Mouse (Mus musculus): ENCODE data around the gene Slc44a2. TPM values are rescaled to one million over a fixed set of nuclear protein-coding genes. Genes with fewer than 3 reads are reported as not detected.

Slc44a2 gene
- polyA plus RNA-seq, 1 experiment from 2014 or later: 52.0 TPM

DNA sequence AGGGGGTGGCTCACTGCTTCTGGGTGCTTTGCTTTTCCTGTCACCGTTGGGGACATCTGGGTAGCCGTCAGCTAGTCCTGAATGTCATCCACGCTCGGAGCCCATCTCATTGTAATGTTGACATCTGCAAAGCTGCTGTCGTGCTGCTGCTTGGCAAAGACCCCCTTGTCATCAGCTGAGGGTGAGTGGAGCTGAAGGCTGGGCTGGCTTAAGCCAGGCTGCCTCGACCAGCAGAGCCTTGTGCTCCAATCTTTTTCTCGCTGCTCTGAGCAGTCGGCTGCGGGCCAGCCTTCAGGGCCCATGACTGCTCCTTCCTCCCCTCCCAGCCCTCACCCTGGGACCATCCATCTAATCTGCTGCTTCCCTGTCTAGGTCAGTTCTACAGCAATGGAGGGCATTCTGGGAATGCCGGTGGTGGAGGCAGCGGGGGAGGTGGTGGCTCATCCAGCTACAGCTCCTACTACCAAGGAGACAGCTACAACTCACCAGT lies 82.3 kb downstream of the Slc44a2 start:
- Histone ChIP-seq H3K4me3 (ENCODE audit: low read depth, low read length) (no peak overlapping the region), H3K9me3 (replicated peaks; ENCODE audit: control insufficient read depth, low read length) (no peaks in the 10 kb centered on the region), H3K27me3 (replicated peaks; ENCODE audit: control insufficient read depth, insufficient read depth, low read length) (no peaks in the 10 kb centered on the region), H3K4me2 (ENCODE audit: low read length) (no peak overlapping the region), H3K36me3 (ENCODE audit: control insufficient read depth, insufficient read depth, low read length) (peaks cover 98% of the 10 kb centered on the region), H3K27ac (ENCODE audit: low read depth, low read length) (no peak overlapping the region), H3K9ac (ENCODE audit: low read length) (no peak overlapping the region), H3K4me1 (ENCODE audit: control insufficient read depth, insufficient read depth, low read length) (no peaks in the 10 kb centered on the region)
- 84% methylated on average over 11 of the region's 11 CpGs for WGBS
- no peak for DNase-seq (ENCODE audit: low spot score)
- ATAC-seq: no peak

GRCm38 (mm10) chr9:21403745-21404144 lies 83.2 kb downstream of the Slc44a2 start:
- ATAC-seq (no peak), DNase-seq (ENCODE audit: low spot score) (no peak)
- Histone ChIP-seq H3K27me3 (replicated peaks; ENCODE audit: control insufficient read depth, insufficient read depth, low read length) (no peaks in the 10 kb centered on the region), H3K4me2 (ENCODE audit: low read length) (no peak overlapping the region), H3K27ac (ENCODE audit: low read depth, low read length) (no peak overlapping the region), H3K4me1 (ENCODE audit: control insufficient read depth, insufficient read depth, low read length) (no peaks in the 10 kb centered on the region), H3K4me3 (ENCODE audit: low read depth, low read length) (no peak overlapping the region), H3K36me3 (ENCODE audit: control insufficient read depth, insufficient read depth, low read length) (peaks cover 90% of the 10 kb centered on the region), H3K9me3 (replicated peaks; ENCODE audit: control insufficient read depth, low read length) (no peaks in the 10 kb centered on the region), H3K9ac (ENCODE audit: low read length) (no peak overlapping the region)
- 94% methylated on average over 5 of the region's 5 CpGs for WGBS

Other genes starting within 250 kb of the Slc44a2 start
- gene Gm49373, start 247.6 kb upstream of the Slc44a2 start, polyA plus RNA-seq (2014; fragmentation: Nextera tagmentation; extraction: Ambion mirVana): 0.41 and 1.8 TPM in 2 replicates
- 60.2 and 69.8 TPM in 2 replicates for gene Fdx1l, start 247.1 kb upstream of the Slc44a2 start, polyA plus RNA-seq (2014; fragmentation: Nextera tagmentation; extraction: Ambion mirVana)
- gene Gm38431, start 228.7 kb upstream of the Slc44a2 start, polyA plus RNA-seq (2014; fragmentation: Nextera tagmentation; extraction: Ambion mirVana): 1.2 and 1.5 TPM in 2 replicates
- gene Raver1, start 228.7 kb upstream of the Slc44a2 start, polyA plus RNA-seq (2014; fragmentation: Nextera tagmentation; extraction: Ambion mirVana): 43.6 and 47.1 TPM in 2 replicates
- 5.0 and 6.2 TPM in 2 replicates for gene Tyk2, start 189.5 kb upstream of the Slc44a2 start, polyA plus RNA-seq (2014; fragmentation: Nextera tagmentation; extraction: Ambion mirVana)
- gene Cdc37, start 170.7 kb upstream of the Slc44a2 start, polyA plus RNA-seq (2014; fragmentation: Nextera tagmentation; extraction: Ambion mirVana): 222 and 247 TPM in 2 replicates
- 17.3 and 22.4 TPM in 2 replicates for gene Pde4a, start 155.0 kb upstream of the Slc44a2 start, polyA plus RNA-seq (2014; fragmentation: Nextera tagmentation; extraction: Ambion mirVana)
- 34.7 and 39.1 TPM in 2 replicates for gene Keap1, start 81.3 kb upstream of the Slc44a2 start, polyA plus RNA-seq (2014; fragmentation: Nextera tagmentation; extraction: Ambion mirVana)
- 0.94 and 1.4 TPM in 2 replicates for gene S1pr5, start 72.3 kb upstream of the Slc44a2 start, polyA plus RNA-seq (2014; fragmentation: Nextera tagmentation; extraction: Ambion mirVana)
- 45.7 and 53.1 TPM in 2 replicates for gene Atg4d, start 55.4 kb upstream of the Slc44a2 start, polyA plus RNA-seq (2014; fragmentation: Nextera tagmentation; extraction: Ambion mirVana)
- 9.8 and 14.6 TPM in 2 replicates for gene Kri1, start 32.7 kb upstream of the Slc44a2 start, polyA plus RNA-seq (2014; fragmentation: Nextera tagmentation; extraction: Ambion mirVana)
- 101 and 107 TPM in 2 replicates for gene Cdkn2d, start 29.3 kb upstream of the Slc44a2 start, polyA plus RNA-seq (2014; fragmentation: Nextera tagmentation; extraction: Ambion mirVana)
- gene Ap1m2, start 8.4 kb upstream of the Slc44a2 start, polyA plus RNA-seq (2014; fragmentation: Nextera tagmentation; extraction: Ambion mirVana): 0.91 and 1.4 TPM in 2 replicates
- 248 and 249 TPM in 2 replicates for gene Ilf3, start 47.2 kb downstream of the Slc44a2 start, polyA plus RNA-seq (2014; fragmentation: Nextera tagmentation; extraction: Ambion mirVana)
- 51.4 and 53.7 TPM in 2 replicates for gene Qtrt1, start 91.1 kb downstream of the Slc44a2 start, polyA plus RNA-seq (2014; fragmentation: Nextera tagmentation; extraction: Ambion mirVana)
- 54.2 and 65.3 TPM in 2 replicates for gene Dnm2, start 104.2 kb downstream of the Slc44a2 start, polyA plus RNA-seq (2014; fragmentation: Nextera tagmentation; extraction: Ambion mirVana)
- gene Tmed1, start 189.6 kb downstream of the Slc44a2 start, polyA plus RNA-seq (2014; fragmentation: Nextera tagmentation; extraction: Ambion mirVana): 56.9 and 58.3 TPM in 2 replicates
- 0.74 and 1.9 TPM in 2 replicates for gene AB124611, start 205.5 kb downstream of the Slc44a2 start, polyA plus RNA-seq (2014; fragmentation: Nextera tagmentation; extraction: Ambion mirVana)
- 22.8 and 26.7 TPM in 2 replicates for gene Carm1, start 226.2 kb downstream of the Slc44a2 start, polyA plus RNA-seq (2014; fragmentation: Nextera tagmentation; extraction: Ambion mirVana)